Mouse (Mus musculus) liver, embryonic 11.5 days (tissue): ENCODE measurements at regions not wholly inside any gene's neighbourhood (a gene's known extent, or its start where the extent isn't known, plus 50 kb on each side); places are given as distances from the start of the nearest gene placed in this dataset.

Experiments
- ATAC-seq: fragments of 200-750 bp; cut with Nextera tagmentation; replicated peaks from 2 replicates; pipeline ENCODE4 v1.8.0; 2017; ENCODE audit warnings: moderate number of reproducible peaks, mild to moderate bottlenecking, moderate TSS enrichment, moderate library complexity; ENCODE audit not compliant: low FRiP score
- DNase-seq: peaks from one replicate; pipeline ENCODE4 v3.0.0-alpha.2; 2017; ENCODE audit warnings: low spot score
- H3K27ac ChIP-seq: fragments of 300-500 bp; sonication (generic); 2 replicates; pipeline ENCODE4 v1.5.1; 2014; ENCODE audit warnings: mild to moderate bottlenecking, low read depth, low read length, control low read depth
- H3K27me3 ChIP-seq: fragments of 300-500 bp; sonication (generic); replicated peaks from 2 replicates; pipeline ENCODE4 v1.6.1; 2014; ENCODE audit warnings: low read length, mixed read lengths; ENCODE audit not compliant: control insufficient read depth, insufficient read depth
- H3K36me3 ChIP-seq: fragments of 300-500 bp; sonication (generic); 2 replicates; pipeline ENCODE4 v1.6.1; 2014; ENCODE audit warnings: mild to moderate bottlenecking, low read length, moderate library complexity, mixed read lengths; ENCODE audit not compliant: control insufficient read depth, insufficient read depth
- H3K4me1 ChIP-seq: fragments of 300-500 bp; sonication (generic); replicated peaks from 2 replicates; pipeline ENCODE4 v1.6.1; 2014; ENCODE audit warnings: low read length, mixed read lengths; ENCODE audit not compliant: control insufficient read depth, insufficient read depth
- H3K4me2 ChIP-seq: fragments of 300-500 bp; sonication (generic); 2 replicates; pipeline ENCODE4 v1.6.1; 2014; ENCODE audit warnings: mild to moderate bottlenecking, control low read depth, moderate library complexity
- H3K4me3 ChIP-seq: fragments of 300-500 bp; sonication (generic); 2 replicates; pipeline ENCODE4 v1.5.1; 2014; ENCODE audit warnings: low read depth, low read length, control low read depth
- H3K9ac ChIP-seq: fragments of 300-500 bp; sonication (generic); 2 replicates; pipeline ENCODE4 v1.6.1; 2014; ENCODE audit warnings: low read depth, low read length, control low read depth
- H3K9me3 ChIP-seq: fragments of 300-500 bp; sonication (generic); 2 replicates; pipeline ENCODE4 v1.6.1; 2016; ENCODE audit warnings: low read length, inconsistent platforms, mixed read lengths; ENCODE audit not compliant: control insufficient read depth
- whole genome bisulfite sequencing: fragments of 180-500 bp; shearing (Covaris S2); extraction: QIAGEN DNeasy Blood & Tissue Kit; methylation state at CpG from one replicate; pipeline ENCODE4 v1.1.7; 2014; 5-methylcytosine and 5-hydroxymethylcytosine counted together

- H3K4me1 ChIP-seq, result no peaks in the 10 kb centered on the region
- no peaks in the 10 kb centered on the region for H3K36me3 ChIP-seq
- no peak overlapping the region for H3K27ac ChIP-seq
- H3K4me3 ChIP-seq, result no peak overlapping the region
- WGBS, result 67% methylated on average over 5 of the region's 5 CpGs
- H3K4me2 ChIP-seq, result no peak overlapping the region
- no peaks in the 10 kb centered on the region for H3K9me3 ChIP-seq
- DNase-seq (no peak), ATAC-seq (no peak)
- H3K9ac ChIP-seq, result no peak overlapping the region
- H3K27me3 ChIP-seq, result no peaks in the 10 kb centered on the region
These were observed 112.6 kb upstream of the Zc3h12c start for GRCm38 (mm10) chr9:52280995-52281394.

- H3K4me3 ChIP-seq, result no peak overlapping the region
- H3K4me1 ChIP-seq, result no peaks in the 10 kb centered on the region
- no peaks in the 10 kb centered on the region for H3K27me3 ChIP-seq
- H3K36me3 ChIP-seq, result no peaks in the 10 kb centered on the region
- ATAC-seq (no peak), DNase-seq (no peak)
- no peak overlapping the region for H3K4me2 ChIP-seq
- H3K9ac ChIP-seq, result no peak overlapping the region
- 87% methylated on average over 3 of the region's 3 CpGs for WGBS
- H3K27ac ChIP-seq, result no peak overlapping the region
- H3K9me3 ChIP-seq, result no peaks in the 10 kb centered on the region
These were observed 112.2 kb upstream of the Zc3h12c start for GRCm38 (mm10) chr9:52280556-52280955.

GRCm38 (mm10) chr9:52278701-52279023, 110.3 kb upstream of the Zc3h12c start:
- Histone ChIP-seq H3K36me3 (no peaks in the 10 kb centered on the region), H3K4me3 (no peak overlapping the region), H3K9ac (no peak overlapping the region), H3K27ac (no peak overlapping the region), H3K27me3 (no peaks in the 10 kb centered on the region), H3K9me3 (no peaks in the 10 kb centered on the region), H3K4me1 (no peaks in the 10 kb centered on the region), H3K4me2 (no peak overlapping the region)
- WGBS, result 62% methylated on average over 3 of the region's 3 CpGs
- DNase-seq (no peak), ATAC-seq (no peak)

GRCm38 (mm10) chr9:52277954-52278700, 109.8 kb upstream of the Zc3h12c start:
- ATAC-seq (no peak), DNase-seq (no peak)
- 66% methylated on average over 14 of the region's 14 CpGs for WGBS
- Histone ChIP-seq H3K4me3 (no peak overlapping the region), H3K4me1 (no peaks in the 10 kb centered on the region), H3K9me3 (no peaks in the 10 kb centered on the region), H3K27ac (no peak overlapping the region), H3K36me3 (no peaks in the 10 kb centered on the region), H3K4me2 (no peak overlapping the region), H3K9ac (no peak overlapping the region), H3K27me3 (no peaks in the 10 kb centered on the region)

- DNase-seq (no peak), ATAC-seq (no peak)
- no peaks in the 10 kb centered on the region for H3K9me3 ChIP-seq
- no peaks in the 10 kb centered on the region for H3K27me3 ChIP-seq
- no peaks in the 10 kb centered on the region for H3K4me1 ChIP-seq
- H3K9ac ChIP-seq, result no peak overlapping the region
- WGBS, result 78% methylated on average over 3 of the region's 3 CpGs
- no peak overlapping the region for H3K4me3 ChIP-seq
- H3K27ac ChIP-seq, result no peak overlapping the region
- H3K4me2 ChIP-seq, result no peak overlapping the region
- H3K36me3 ChIP-seq, result no peaks in the 10 kb centered on the region
These were observed 105.6 kb upstream of the Zc3h12c start for GRCm38 (mm10) chr9:52273994-52274393.

- WGBS, result 74% methylated on average over 2 of the region's 2 CpGs
- Histone ChIP-seq H3K4me1 (no peaks in the 10 kb centered on the region), H3K9me3 (no peaks in the 10 kb centered on the region), H3K9ac (no peak overlapping the region), H3K4me3 (no peak overlapping the region), H3K27me3 (no peaks in the 10 kb centered on the region), H3K27ac (no peak overlapping the region), H3K4me2 (no peak overlapping the region), H3K36me3 (no peaks in the 10 kb centered on the region)
- no peak for DNase-seq
- ATAC-seq, result no peak
These were observed 104.3 kb upstream of the Zc3h12c start for GRCm38 (mm10) chr9:52272668-52273067.

- ATAC-seq (no peak), DNase-seq (no peak)
- H3K27ac ChIP-seq, result no peak overlapping the region
- no peak overlapping the region for H3K4me2 ChIP-seq
- H3K9ac ChIP-seq, result no peak overlapping the region
- H3K9me3 ChIP-seq, result no peaks in the 10 kb centered on the region
- no peaks in the 10 kb centered on the region for H3K27me3 ChIP-seq
- H3K4me1 ChIP-seq, result no peaks in the 10 kb centered on the region
- H3K4me3 ChIP-seq, result no peak overlapping the region
- 74% methylated on average over 7 of the region's 7 CpGs for WGBS
- H3K36me3 ChIP-seq, result no peaks in the 10 kb centered on the region
These were observed 103.2 kb upstream of the Zc3h12c start for GRCm38 (mm10) chr9:52271345-52272116.

GRCm38 (mm10) chr9:52261538-52261937, 93.2 kb upstream of the Zc3h12c start:
- no peaks in the 10 kb centered on the region for H3K27me3 ChIP-seq
- no peaks in the 10 kb centered on the region for H3K36me3 ChIP-seq
- no peak overlapping the region for H3K4me3 ChIP-seq
- H3K4me2 ChIP-seq, result no peak overlapping the region
- no peak overlapping the region for H3K27ac ChIP-seq
- DNase-seq (no peak), ATAC-seq (no peak)
- WGBS, result 71% methylated on average over 2 of the region's 2 CpGs
- H3K9me3 ChIP-seq, result no peaks in the 10 kb centered on the region
- H3K9ac ChIP-seq, result no peak overlapping the region
- H3K4me1 ChIP-seq, result no peaks in the 10 kb centered on the region

- no peaks in the 10 kb centered on the region for H3K4me1 ChIP-seq
- DNase-seq (no peak), ATAC-seq (no peak)
- H3K4me3 ChIP-seq, result no peak overlapping the region
- H3K36me3 ChIP-seq, result no peaks in the 10 kb centered on the region
- no peaks in the 10 kb centered on the region for H3K9me3 ChIP-seq
- H3K9ac ChIP-seq, result no peak overlapping the region
- H3K27ac ChIP-seq, result no peak overlapping the region
- 41% methylated on average over 9 of the region's 9 CpGs for WGBS
- H3K4me2 ChIP-seq, result no peak overlapping the region
- no peaks in the 10 kb centered on the region for H3K27me3 ChIP-seq
These were observed 91.1 kb upstream of the Zc3h12c start for GRCm38 (mm10) chr9:52259459-52259858.
